Mouse (Mus musculus) lung, adult 2 months (tissue): ENCODE measurements around the gene Rbpms2. TPM values are rescaled to one million over a fixed set of nuclear protein-coding genes. Genes with fewer than 3 reads are reported as not detected.
"Not testable (repeated sequence)": the region's sequence is repeated elsewhere in the genome, so short reads cannot be mapped to it uniquely, and the experiment has no call there.

Experiments
- DNase-seq: peaks from one replicate; pipeline ENCODE4 v3.0.0; 2022
- H3K4me1 ChIP-seq: fragments of 200-500 bp; 2 replicates; pipeline ENCODE4 v1.6.1; 2011; ENCODE audit warnings: low read length; ENCODE audit not compliant: control insufficient read depth, insufficient read depth
- H3K4me3 ChIP-seq: fragments of 200-500 bp; replicated peaks from 2 replicates; pipeline ENCODE3; 2011; ENCODE audit warnings: low read depth, mild to moderate bottlenecking, control low read depth, low read length; ENCODE audit errors: extremely low read depth
- CTCF ChIP-seq: fragments of 200-500 bp; IDR thresholded peaks from 2 replicates; pipeline ENCODE4 v1.5.1; 2011; ENCODE audit warnings: mild to moderate bottlenecking, low read length, control low read depth; ENCODE audit not compliant: insufficient read depth
- POLR2A ChIP-seq: fragments of 200-500 bp; IDR thresholded peaks from 2 replicates; pipeline ENCODE4 v1.6.1; 2011; ENCODE audit warnings: low read depth, mild to moderate bottlenecking, control low read depth, low read length, borderline replicate concordance; ENCODE audit errors: extremely low read depth
- WGBS: fragments of 180-500 bp; shearing (Covaris S2); methylation state at CpG from one replicate; pipeline ENCODE4 v1.1.7; 2018; 5-methylcytosine and 5-hydroxymethylcytosine counted together
- polyA plus RNA-seq: library from polyadenylated mRNA; depleted of rRNA; stranded (reverse); fragments of >200 nt; gene quantifications from 2 replicates; pipeline ENCODE4 v1.2.3, GENCODE M21; 2012

Gene Rbpms2
- polyA plus RNA-seq, 1 experiment, result 18.4 TPM

- H3K4me1 ChIP-seq, result no peaks in the 10 kb centered on the region; the same call in 1 of the 2 replicates
- WGBS, result 25% methylated on average over 1 of the region's 1 CpGs
- H3K4me3 ChIP-seq, result no peak overlapping the region
- no peak for TF ChIP-seq CTCF
- no peak for TF ChIP-seq POLR2A
- peak; percentile 11 for DNase-seq
These were observed 20.5 kb downstream of the Rbpms2 start for GRCm38 (mm10) chr9:65649997-65650396.

- DNase-seq, H3K4me1 ChIP-seq, H3K4me3 ChIP-seq: not testable (repeated sequence)
- 83% methylated on average over 1 of the region's 1 CpGs for WGBS
These were observed 22.5 kb downstream of the Rbpms2 start for GRCm38 (mm10) chr9:65651957-65652356.

GRCm38 (mm10) chr9:65653741-65654140 is 24.3 kb downstream of the Rbpms2 start:
- DNase-seq, result no peak
- no peak overlapping the region for H3K4me3 ChIP-seq
- H3K4me1 ChIP-seq, result no peaks in the 10 kb centered on the region; the same call in 1 of the 2 replicates
- TF ChIP-seq POLR2A (no peak), CTCF (no peak)
- 84% methylated on average over 4 of the region's 4 CpGs for WGBS

- DNase-seq, result no peak
- Histone ChIP-seq H3K4me3 (no peak overlapping the region), H3K4me1 (no peaks in the 10 kb centered on the region; the same call in 1 of the 2 replicates)
- WGBS, result 83% methylated on average over 3 of the region's 3 CpGs
- no peak for TF ChIP-seq CTCF
- TF ChIP-seq POLR2A, result no peak
These were observed 25.3 kb downstream of the Rbpms2 start for GRCm38 (mm10) chr9:65654700-65655237.

GRCm38 (mm10) chr9:65655540-65655939 is 26.1 kb downstream of the Rbpms2 start:
- H3K4me3 ChIP-seq, result no peak overlapping the region
- WGBS, result 63% methylated on average over 8 of the region's 8 CpGs
- TF ChIP-seq CTCF (no peak), POLR2A (no peak)
- no peaks in the 10 kb centered on the region for H3K4me1 ChIP-seq
- DNase-seq, result no peak

- Histone ChIP-seq H3K4me1 (no peaks in the 10 kb centered on the region), H3K4me3 (no peak overlapping the region)
- TF ChIP-seq POLR2A (no peak), CTCF (no peak)
- 80% methylated on average over 3 of the region's 3 CpGs for WGBS
- no peak for DNase-seq
These were observed 27.8 kb downstream of the Rbpms2 start for GRCm38 (mm10) chr9:65657218-65657617.

- no peak overlapping the region for H3K4me3 ChIP-seq
- 46% methylated on average over 5 of the region's 5 CpGs for WGBS
- H3K4me1 ChIP-seq, result peaks cover 2% of the 10 kb centered on the region
- peak; percentile 14; the same call in 1 of the 2 replicates for TF ChIP-seq CTCF
- TF ChIP-seq POLR2A, result no peak
- no peak for DNase-seq
These were observed 31.6 kb downstream of the Rbpms2 start for GRCm38 (mm10) chr9:65661029-65661428.

- TF ChIP-seq POLR2A (no peak), CTCF (no peak)
- no peak for DNase-seq
- Histone ChIP-seq H3K4me3 (no peak overlapping the region), H3K4me1 (peaks cover 4% of the 10 kb centered on the region)
- 76% methylated on average over 1 of the region's 1 CpGs for whole genome bisulfite sequencing
These were observed 32.0 kb downstream of the Rbpms2 start for GRCm38 (mm10) chr9:65661493-65661892.

GRCm38 (mm10) chr9:65664163-65664562 is 34.7 kb downstream of the Rbpms2 start:
- Histone ChIP-seq H3K4me1 (peaks cover 4% of the 10 kb centered on the region), H3K4me3 (no peak overlapping the region)
- WGBS, result 1% methylated on average over 3 of the region's 3 CpGs
- peak; percentile 65 for DNase-seq
- TF ChIP-seq CTCF, result peak; percentile 88
- no peak for TF ChIP-seq POLR2A

- TF ChIP-seq CTCF (peak; percentile 85), POLR2A (no peak)
- 9% methylated on average over 5 of the region's 5 CpGs for WGBS
- Histone ChIP-seq H3K4me3 (no peak overlapping the region), H3K4me1 (peaks cover 5% of the 10 kb centered on the region)
- DNase-seq, result peak; percentile 77
These were observed 36.6 kb downstream of the Rbpms2 start for GRCm38 (mm10) chr9:65666042-65666441.

GRCm38 (mm10) chr9:65667701-65668100 is 38.3 kb downstream of the Rbpms2 start, which contains the start of gene Oaz2:
Gene Oaz2 (plus strand): TSS chr9:65668001.
- WGBS, result 93% methylated on average over 8 of the region's 8 CpGs
- Histone ChIP-seq H3K4me3 (no peak within 1 kb of the TSS), H3K4me1 (peaks cover 13% of the 10 kb centered on the region)
- DNase-seq, result no peak
- no peak for TF ChIP-seq CTCF
